Mouse (Mus musculus) CH12.LX (cell line): ENCODE measurements around the gene Rims3. TPM values are rescaled to one million over a fixed set of nuclear protein-coding genes. Genes with fewer than 3 reads are reported as not detected.

Experiments used
- DNase-seq: peaks from one replicate; pipeline ENCODE4 v3.0.0-alpha.2; 2013; ENCODE audit errors: extremely low read depth
- H3K27ac ChIP-seq: 2 replicates; pipeline ENCODE4 v1.5.1; 2012; ENCODE audit warnings: low read depth, mild to moderate bottlenecking, control low read depth, moderate library complexity; ENCODE audit not compliant: insufficient read depth
- H3K27me3 ChIP-seq: replicated peaks from 2 replicates; pipeline ENCODE3; 2012; ENCODE audit warnings: inconsistent platforms
- H3K36me3 ChIP-seq, 2 experiments: replicated peaks in 1 of 2; 2 replicates each; pipeline versions ENCODE3 to v1.6.1; 2012; ENCODE audit warnings: inconsistent platforms in 1 of 2, low read length in 1 of 2, mild to moderate bottlenecking in 1 of 2, mixed read lengths in 1 of 2, moderate library complexity in 1 of 2; ENCODE audit not compliant: control insufficient read depth in 1 of 2, insufficient read depth in 1 of 2
- H3K4me1 ChIP-seq, 2 experiments: 2 replicates each; pipeline ENCODE4 v1.6.1; 2012; ENCODE audit warnings: inconsistent platforms in 1 of 2, moderate library complexity in 1 of 2; ENCODE audit not compliant: insufficient read depth in 2 of 2, control insufficient read depth in 1 of 2
- H3K4me2 ChIP-seq: 2 replicates; pipeline ENCODE4 v1.6.1; 2012; ENCODE audit warnings: low read depth, mild to moderate bottlenecking, control low read depth; ENCODE audit not compliant: poor library complexity, insufficient read depth, severe bottlenecking
- H3K4me3 ChIP-seq, 3 experiments: fragments of 150-350 bp in 1 of 3; sonication (generic) in 1 of 3; replicated peaks in 1 of 3; 2 replicates each; pipeline versions ENCODE3 to v1.5.1; 2011 to 2012; ENCODE audit warnings: low read depth in 2 of 3, low read length in 2 of 3, mild to moderate bottlenecking in 2 of 3, moderate library complexity in 2 of 3, control low read depth in 1 of 3, improper control_type of control experiment in 1 of 3, inconsistent platforms in 1 of 3, mixed read lengths in 1 of 3; ENCODE audit not compliant: poor library complexity in 1 of 3
- H3K79me2 ChIP-seq: replicated peaks from 2 replicates; pipeline ENCODE4 v1.6.1; 2012; ENCODE audit warnings: mild to moderate bottlenecking, moderate library complexity; ENCODE audit not compliant: control insufficient read depth, poor library complexity, insufficient read depth, severe bottlenecking; ENCODE audit errors: extremely low read depth
- H3K9ac ChIP-seq: 2 replicates; pipeline ENCODE4 v1.6.1; 2012; ENCODE audit warnings: low read depth, mild to moderate bottlenecking, control low read depth, moderate library complexity; ENCODE audit not compliant: insufficient read depth
- H3K9me3 ChIP-seq: replicated peaks from 2 replicates; pipeline ENCODE3; 2012; ENCODE audit warnings: low read length, inconsistent platforms, mixed read lengths
- CHD1 ChIP-seq: IDR thresholded peaks from 2 replicates; pipeline ENCODE4 v1.6.1; 2012; ENCODE audit warnings: low read depth, low read length, improper control_type of control experiment, inconsistent platforms
- HCFC1 ChIP-seq: IDR thresholded peaks from 2 replicates; pipeline ENCODE4 v1.6.1; 2012; ENCODE audit warnings: low read depth, mild to moderate bottlenecking, inconsistent platforms, low read length, improper control_type of control experiment
- IRF4 ChIP-seq: IDR thresholded peaks from 2 replicates; pipeline ENCODE4 v1.6.1; 2014; ENCODE audit warnings: low read depth, mild to moderate bottlenecking, inconsistent platforms, low read length, improper control_type of control experiment
- JUN ChIP-seq: IDR thresholded peaks from 2 replicates; pipeline ENCODE4 v1.6.1; 2011; ENCODE audit warnings: low read depth, mild to moderate bottlenecking, low read length, improper control_type of control experiment, moderate library complexity; ENCODE audit not compliant: insufficient read depth
- KAT2A ChIP-seq: IDR thresholded peaks from 2 replicates; pipeline ENCODE4 v1.6.1; 2012; ENCODE audit warnings: low read length, improper control_type of control experiment, inconsistent platforms; ENCODE audit not compliant: insufficient replicate concordance
- MAFK ChIP-seq: IDR thresholded peaks from 2 replicates; pipeline ENCODE4 v1.6.1; 2011; ENCODE audit warnings: low read length, improper control_type of control experiment; ENCODE audit not compliant: insufficient replicate concordance
- MAZ ChIP-seq: IDR thresholded peaks from 2 replicates; pipeline ENCODE4 v1.6.1; 2012; ENCODE audit warnings: low read depth, mild to moderate bottlenecking, inconsistent platforms, low read length, improper control_type of control experiment, moderate library complexity
- MXI1 ChIP-seq: IDR thresholded peaks from 2 replicates; pipeline ENCODE4 v1.6.1; 2011; ENCODE audit warnings: mild to moderate bottlenecking, low read depth, low read length, improper control_type of control experiment
- POLR2A ChIP-seq: IDR thresholded peaks from 2 replicates; pipeline ENCODE4 v1.6.1; 2011; ENCODE audit warnings: low read depth, mild to moderate bottlenecking, improper control_type of control experiment, low read length
- POLR2AphosphoS2 ChIP-seq: IDR thresholded peaks from 2 replicates; pipeline ENCODE4 v1.6.1; 2011; ENCODE audit warnings: low read depth, low read length, improper control_type of control experiment
- RAD21 ChIP-seq: IDR thresholded peaks from 2 replicates; pipeline ENCODE4 v1.6.1; 2011; ENCODE audit warnings: low read depth, mild to moderate bottlenecking, low read length, improper control_type of control experiment, moderate library complexity
- TBP ChIP-seq: conservative IDR thresholded peaks from 2 replicates; pipeline ENCODE4 v1.6.1; 2011; ENCODE audit warnings: low read depth, low read length, improper control_type of control experiment
- ZMIZ1 ChIP-seq: IDR thresholded peaks from 2 replicates; pipeline ENCODE4 v1.6.1; 2012; ENCODE audit warnings: low read depth, mild to moderate bottlenecking, inconsistent platforms, low read length, improper control_type of control experiment
- dilution Hi-C: fragments of 300-500 bp; cut with MboI; formaldehyde crosslinking; loops from 2 replicates; pipeline ENCODE4 v1.14.3; 2020; ENCODE audit warnings: low sequenced_read_pairs; ENCODE audit not compliant: extremely low pct_unique_long_range_greater_than_20kb, extremely low pct_ligation_motif_present
- in situ Hi-C: fragments of 300-500 bp; cut with MboI; formaldehyde crosslinking; loops from 3 replicates; pipeline ENCODE4 v1.14.3; 2019; ENCODE audit warnings: low sequenced_read_pairs, low pct_ligation_motif_present, low pct_unique_long_range_greater_than_20kb, mixed read lengths
- polyA plus RNA-seq: library from polyadenylated mRNA; unstranded; fragments of >175 nt; gene quantifications from 2 replicates; pipeline ENCODE4 v1.2.1, GENCODE M21; 2012; ENCODE audit warnings: low read depth; ENCODE audit not compliant: insufficient read length
- total RNA-seq, 2 experiments: library from RNA; depleted of rRNA; stranded (reverse); fragments of 300-350 nt in 1 of 2; fragments of >200 nt in 1 of 2; gene quantifications; 2 replicates each; pipeline ENCODE4 v1.2.3; 2012 to 2014

The Rims3 gene
- total and polyA plus RNA-seq, 3 experiments: 0.05 to 0.17 (median 0.13) TPM

DNA sequence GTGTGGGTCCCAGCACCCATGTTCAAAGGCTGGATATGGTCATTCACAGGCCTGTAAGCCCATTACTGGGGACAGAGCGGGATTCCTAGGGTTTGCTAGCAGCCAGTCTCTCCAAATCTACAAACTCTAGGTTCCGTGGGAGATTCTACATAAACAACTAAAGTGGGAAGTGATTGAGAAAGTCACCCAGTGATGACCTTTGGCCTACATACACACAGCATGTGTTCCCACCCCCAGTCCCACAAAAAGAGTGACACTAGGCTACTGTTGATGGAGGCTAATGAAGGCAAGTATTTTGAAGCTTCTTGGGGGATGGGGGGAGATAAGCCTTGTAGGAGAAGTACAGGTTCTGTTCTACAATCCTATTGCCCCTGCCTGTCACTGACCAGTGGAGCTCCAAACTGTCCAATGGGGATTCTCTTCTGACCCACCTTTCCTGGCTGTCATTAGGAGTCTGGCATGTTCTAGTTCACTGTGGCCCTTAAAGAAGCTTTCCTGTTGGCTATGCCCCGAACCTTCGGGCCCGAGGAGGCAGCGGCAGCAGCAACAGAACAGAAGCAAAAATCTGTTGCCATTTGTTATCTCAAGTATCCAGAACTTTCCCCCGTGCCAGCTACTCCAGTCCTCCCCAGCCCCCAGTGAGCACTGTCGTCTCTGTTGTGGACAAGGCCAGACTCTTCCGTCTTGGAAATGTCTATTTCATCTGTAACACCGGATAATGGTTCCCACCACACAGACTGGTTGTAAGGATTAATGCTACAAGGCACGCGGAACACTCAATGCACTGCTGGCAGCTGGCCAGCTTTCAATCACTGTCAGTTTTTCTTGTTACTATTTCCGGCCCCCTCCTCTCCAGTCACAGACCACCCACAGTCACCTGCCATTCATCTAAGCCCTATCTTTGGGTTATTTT, 30.8 kb downstream of the Rims3 start:
- DNase-seq: no peak
- TF ChIP-seq MXI1: no peak
- no peak for TF ChIP-seq KAT2A
- TF ChIP-seq MAFK: no peak
- TF ChIP-seq ZMIZ1: no peak
- no peak for TF ChIP-seq MAZ
- no peak for TF ChIP-seq TBP
- no peak for TF ChIP-seq RAD21
- TF ChIP-seq HCFC1: no peak
- no peak for TF ChIP-seq POLR2AphosphoS2
- Histone ChIP-seq H3K27me3 (no peaks in the 10 kb centered on the region), H3K79me2 (no peaks in the 10 kb centered on the region), H3K4me2 (no peak overlapping the region), H3K9me3 (no peaks in the 10 kb centered on the region), H3K4me1 (peaks cover 21 to 50% of the 10 kb centered on the region in 2 experiments), H3K27ac (no peak overlapping the region), H3K4me3 (no peak overlapping the region), H3K9ac (no peak overlapping the region), H3K36me3 (no peaks in the 10 kb centered on the region)
- in situ Hi-C loops: no loop called here
- dilution Hi-C loops: no loop called here

DNA sequence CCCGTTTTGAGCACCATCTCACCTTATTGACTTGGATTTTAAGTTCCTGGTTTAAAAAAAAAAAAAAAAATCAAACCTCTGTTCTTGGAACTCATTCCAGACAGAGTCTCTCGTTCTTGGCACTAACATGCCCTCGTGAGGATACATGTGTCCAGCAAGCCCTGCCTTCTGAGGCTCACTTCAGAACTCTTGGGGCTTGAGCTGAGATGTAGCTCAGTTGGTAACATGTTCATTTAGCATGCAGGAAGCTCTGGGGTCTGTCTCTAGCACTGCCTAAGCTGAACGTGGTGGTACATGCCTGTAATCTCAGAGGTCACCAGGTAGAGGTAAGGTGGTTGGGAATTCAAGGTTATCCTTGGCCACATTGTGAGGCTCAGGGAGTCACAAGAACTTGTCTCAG, 31.5 kb downstream of the Rims3 start:
- Histone ChIP-seq H3K4me1 (peaks cover 16 to 43% of the 10 kb centered on the region in 2 experiments), H3K27ac (no peak overlapping the region), H3K4me2 (no peak overlapping the region), H3K27me3 (no peaks in the 10 kb centered on the region), H3K9me3 (no peaks in the 10 kb centered on the region), H3K36me3 (no peaks in the 10 kb centered on the region), H3K79me2 (no peaks in the 10 kb centered on the region), H3K9ac (no peak overlapping the region), H3K4me3 (no peak overlapping the region)
- in situ Hi-C loops: no loop called here
- DNase-seq: no peak
- dilution Hi-C loops: no loop called here
- TF ChIP-seq CHD1 (no peak), MAFK (no peak), TBP (no peak), POLR2A (no peak), IRF4 (no peak), JUN (no peak)
